Mouse (Mus musculus): ENCODE data around the gene Etv4.

GRCm38 (mm10) chr11:101813259-101813658 lies 28.1 kb upstream of the Etv4 start:
- TF ChIP-seq HCFC1 (IDR thresholded peaks at IDR 0.05; ENCODE audit: borderline replicate concordance, insufficient read depth, low read length): no peak
- TF ChIP-seq MAFK (IDR thresholded peaks at IDR 0.05; ENCODE audit: insufficient read depth, low read depth, low read length): no peak
